Mouse (Mus musculus) left cerebral cortex, adult 8-10 months (tissue): Measurements from ENCODE around the gene Paqr3. TPM values are rescaled to one million over a fixed set of nuclear protein-coding genes. Genes with fewer than 3 reads are reported as not detected.

Experiments
- DNase-seq, 2 experiments: peaks; one replicate each; pipeline ENCODE4 v3.0.0; 2022; ENCODE audit warnings: low spot score in 2 of 2
- total RNA-seq, 4 experiments: library from RNA; stranded (reverse); gene quantifications; 2 replicates each; pipeline ENCODE4 v1.2.4; 2022

Gene Paqr3
- 10 to 100 TPM; 23.9 to 27.5 (median 25.2) TPM for total RNA-seq

GRCm38 (mm10) chr5:97111207-97111910 lies at the start of gene Paqr3:
Paqr3 (minus strand) TSS chr5:97111596.
- DNase-seq = peak; percentile 94 to 97

DNA sequence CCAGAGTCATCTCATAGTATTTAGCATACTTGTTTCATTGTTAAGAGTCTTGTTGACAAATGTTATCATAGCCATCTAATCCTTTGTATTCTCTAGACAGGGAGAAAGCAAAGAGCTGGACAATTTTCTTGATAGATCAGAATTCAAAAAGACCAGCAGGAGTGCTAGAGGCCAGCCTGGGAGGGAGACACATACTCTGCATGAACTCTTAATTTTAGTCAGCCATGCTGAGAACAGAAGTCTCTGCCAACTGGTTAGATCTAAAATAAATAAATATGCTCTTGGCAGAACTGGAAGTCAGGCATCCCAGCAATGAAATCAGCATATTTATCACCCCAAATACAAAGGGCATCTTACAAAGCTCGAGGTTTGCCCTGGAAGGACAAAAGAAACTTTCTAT lies 43.3 kb upstream of the Paqr3 start:
- DNase-seq = no peak

DNA sequence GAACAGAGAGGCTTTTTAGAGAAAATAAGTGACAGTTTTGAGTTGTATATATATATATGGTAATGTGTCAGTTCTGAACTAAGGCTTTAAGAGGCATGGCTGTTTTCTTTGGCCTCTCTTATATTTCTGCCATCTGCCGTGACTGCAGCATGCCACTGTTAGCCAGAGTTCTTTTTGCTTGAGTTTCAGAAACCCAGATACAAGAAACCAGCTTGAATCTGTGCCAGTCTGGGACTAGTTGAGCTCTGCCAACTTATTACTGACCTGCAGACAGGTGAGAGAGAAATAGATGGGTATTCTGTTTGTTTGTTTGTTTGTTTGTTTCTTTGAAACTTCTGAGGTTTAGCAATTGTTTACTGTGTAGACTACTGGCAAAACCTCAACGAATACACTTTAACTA lies 23.9 kb upstream of the Paqr3 start:
- no peak for DNase-seq

DNA sequence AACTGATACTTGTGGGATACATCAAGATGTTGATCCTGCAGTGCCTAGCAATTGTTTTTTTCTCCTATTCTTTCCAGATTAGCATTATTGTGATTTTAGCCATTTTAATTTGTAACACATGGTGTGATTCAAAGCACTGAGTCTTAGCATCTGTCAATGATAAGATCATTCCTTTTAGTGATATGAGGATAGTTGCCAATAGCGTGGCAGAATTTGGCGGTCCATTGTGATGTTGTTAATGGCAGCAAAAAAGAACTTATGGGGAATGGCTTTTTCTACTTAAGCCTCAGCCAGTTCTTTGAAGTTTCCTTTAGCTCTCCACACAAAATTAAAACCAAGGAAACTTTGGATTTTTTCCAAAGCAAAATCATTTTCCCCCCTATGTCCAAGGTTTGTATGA lies 18.2 kb upstream of the Paqr3 start:
- no peak for DNase-seq

- peak; percentile 34 to 51 for DNase-seq
These were observed 17.1 kb upstream of the Paqr3 start for GRCm38 (mm10) chr5:97128242-97129226.

DNA sequence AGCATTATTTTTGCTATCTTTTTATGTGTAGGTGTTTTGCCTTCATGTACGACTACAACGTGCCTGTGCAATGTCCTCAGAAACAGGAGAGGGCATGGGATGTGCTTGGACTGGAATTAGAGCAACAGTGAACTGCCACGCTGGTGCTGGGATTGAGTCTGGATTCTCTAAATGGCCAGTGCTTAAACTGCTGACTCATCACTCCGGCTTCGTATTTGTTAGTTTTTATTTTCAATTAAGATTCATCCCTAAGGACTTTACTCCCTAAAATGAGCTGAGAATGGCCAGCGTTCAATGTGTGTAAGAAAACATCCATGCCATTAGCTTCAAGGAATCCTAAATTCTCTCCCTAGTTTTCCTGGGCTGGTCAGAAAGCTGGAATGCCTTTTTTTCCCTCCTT lies 15.9 kb upstream of the Paqr3 start:
- DNase-seq = no peak

- DNase-seq = no peak
These were observed 14.6 kb upstream of the Paqr3 start for GRCm38 (mm10) chr5:97126005-97126404.

DNA sequence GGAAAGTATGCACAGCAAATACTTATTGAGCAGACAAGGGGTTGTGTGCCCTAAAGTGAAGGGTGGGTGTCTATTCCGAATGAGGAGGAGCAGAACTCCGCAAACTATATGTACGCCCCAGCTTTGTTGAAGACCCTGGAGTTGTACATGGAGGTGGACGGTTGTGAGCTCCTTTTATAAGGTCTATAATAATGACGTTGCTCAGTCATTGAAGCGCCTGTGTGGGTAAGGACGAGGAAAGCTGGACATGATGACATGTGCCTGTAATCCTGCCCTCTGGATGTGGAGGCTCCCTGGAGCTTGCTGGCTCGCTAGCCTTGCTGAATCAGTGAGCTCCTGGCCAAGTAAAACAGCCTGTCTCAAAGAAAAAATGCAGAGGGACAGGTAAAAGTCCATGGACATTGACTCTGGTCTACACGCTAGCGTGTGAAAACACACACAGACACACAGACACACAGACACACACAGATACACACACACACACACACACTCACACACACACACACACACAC lies 14.1 kb upstream of the Paqr3 start:
- no peak for DNase-seq

GRCm38 (mm10) chr5:97124977-97125376 lies 13.6 kb upstream of the Paqr3 start:
- DNase-seq = no peak

- DNase-seq = peak in 1 of 2 experiments; percentile 25
These were observed 699 bp downstream of the Paqr3 start for GRCm38 (mm10) chr5:97110697-97111096.

DNA sequence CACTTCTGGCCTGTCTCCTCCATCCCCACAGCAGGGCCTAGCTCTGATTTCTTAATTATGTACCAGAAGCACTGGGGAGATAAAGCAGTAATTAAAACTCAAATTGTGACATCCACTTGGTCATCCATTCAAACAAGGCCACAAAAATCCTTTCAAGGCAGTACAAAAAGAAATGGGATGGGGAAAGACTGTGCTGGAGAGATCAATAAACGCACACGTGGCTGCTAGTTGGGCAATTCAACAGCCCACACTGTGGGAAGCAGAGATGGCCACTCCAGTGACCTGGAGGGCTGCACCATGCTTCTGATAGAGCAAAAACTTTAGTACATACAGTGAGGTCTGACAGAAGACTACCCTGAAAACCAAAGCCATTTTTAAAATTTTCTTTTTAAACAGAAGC lies 1.3 kb downstream of the Paqr3 start:
- DNase-seq = no peak

DNA sequence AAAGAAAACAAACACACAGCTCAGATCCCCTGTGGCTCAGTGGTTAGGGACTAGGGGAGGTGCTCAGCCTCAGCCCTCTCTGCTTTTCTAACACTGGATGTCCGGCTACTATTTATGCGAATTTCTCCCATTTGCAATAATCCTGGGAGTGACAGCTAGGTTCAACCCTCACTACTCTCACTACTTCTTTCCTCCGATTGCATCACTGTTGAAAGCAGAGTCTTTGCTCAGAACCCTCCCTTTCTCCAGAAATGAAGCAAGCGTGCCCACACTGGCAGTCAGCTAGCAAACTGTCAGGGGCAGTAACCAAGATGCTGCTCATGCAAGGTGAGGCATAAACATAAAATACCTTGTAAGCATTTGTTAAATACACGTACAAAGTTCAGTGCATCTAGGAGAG lies 3.1 kb downstream of the Paqr3 start:
- no peak for DNase-seq

- no peak for DNase-seq
These were observed 11.4 kb downstream of the Paqr3 start for GRCm38 (mm10) chr5:97099954-97100353.

DNA sequence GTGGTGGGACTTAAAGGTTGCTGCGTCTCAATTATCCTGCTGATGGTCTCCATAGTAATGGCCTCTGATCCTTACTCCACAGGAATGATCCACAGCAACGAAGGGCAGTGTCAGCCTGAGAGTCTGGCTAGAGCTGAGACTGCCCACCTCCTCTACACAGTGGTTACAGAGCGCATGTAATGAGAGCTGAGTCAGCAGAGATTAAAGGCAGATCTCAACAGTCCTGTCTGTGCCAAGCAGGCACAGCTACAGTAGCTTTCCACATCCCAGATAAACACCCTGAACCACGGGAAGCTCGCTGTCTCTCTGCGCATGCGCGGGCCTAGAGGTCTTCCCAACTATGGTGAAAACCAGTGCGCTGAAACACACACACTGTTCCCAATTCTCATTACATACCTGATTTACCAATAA lies 13.8 kb downstream of the Paqr3 start:
- DNase-seq = no peak

- DNase-seq = no peak
These were observed 16.1 kb downstream of the Paqr3 start for GRCm38 (mm10) chr5:97095335-97095734.

DNA sequence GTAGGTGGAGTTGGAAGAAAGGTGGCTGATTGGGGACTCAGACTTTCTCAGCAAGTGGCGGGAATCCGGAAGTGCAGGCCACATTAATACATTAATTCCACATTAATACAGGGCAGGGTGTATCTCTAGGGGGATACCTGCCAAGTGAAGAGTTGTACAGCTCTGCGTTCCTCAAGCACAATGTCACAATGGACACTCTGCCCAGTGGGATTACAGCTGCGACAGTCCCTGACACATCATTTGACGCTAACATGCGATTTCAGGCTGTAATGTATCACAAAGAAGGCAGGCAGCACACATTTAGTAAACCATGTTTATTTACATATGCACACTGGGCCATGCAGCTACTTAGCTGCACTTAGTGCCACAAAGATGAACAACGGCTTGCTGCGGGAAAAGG lies 18.4 kb downstream of the Paqr3 start:
- DNase-seq = no peak

DNA sequence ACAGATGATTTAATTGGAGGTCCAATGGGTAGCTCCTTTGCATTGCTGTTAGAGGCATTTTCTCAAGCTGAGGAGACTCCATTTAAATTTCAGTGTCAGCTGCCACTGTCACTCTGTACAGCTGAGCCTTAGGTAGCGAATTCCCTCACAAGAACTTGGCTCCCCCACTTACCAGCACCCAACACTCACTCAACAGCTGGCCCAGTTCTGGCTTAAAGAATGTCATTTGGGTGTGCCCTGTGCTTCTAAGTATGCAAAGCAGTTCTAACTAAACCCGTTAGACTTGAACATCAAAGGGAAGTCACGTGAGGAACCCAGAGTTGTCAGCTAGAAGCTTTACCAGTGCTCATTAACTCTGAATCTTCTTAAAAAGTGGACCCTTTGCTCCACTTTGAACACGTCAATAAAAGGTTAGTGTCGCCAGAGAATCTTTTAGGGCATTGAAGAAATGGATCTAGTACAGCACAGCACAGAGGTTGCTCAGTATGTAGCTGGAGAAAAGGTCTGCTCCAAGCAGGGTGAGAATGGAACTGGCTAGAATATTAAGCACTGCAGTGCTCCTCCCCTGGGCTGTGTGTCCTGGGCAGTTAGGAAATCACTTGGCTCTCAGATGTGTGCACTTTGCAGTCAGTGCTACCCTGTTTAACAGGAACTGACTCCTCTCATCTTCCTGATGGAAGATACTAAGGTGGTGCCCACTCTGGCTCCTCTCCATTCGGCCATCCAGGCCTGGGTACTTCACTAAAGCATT lies 21.2 kb downstream of the Paqr3 start:
- no peak for DNase-seq

- no peak for DNase-seq
These were observed 22.0 kb downstream of the Paqr3 start for GRCm38 (mm10) chr5:97089426-97089825.

DNA sequence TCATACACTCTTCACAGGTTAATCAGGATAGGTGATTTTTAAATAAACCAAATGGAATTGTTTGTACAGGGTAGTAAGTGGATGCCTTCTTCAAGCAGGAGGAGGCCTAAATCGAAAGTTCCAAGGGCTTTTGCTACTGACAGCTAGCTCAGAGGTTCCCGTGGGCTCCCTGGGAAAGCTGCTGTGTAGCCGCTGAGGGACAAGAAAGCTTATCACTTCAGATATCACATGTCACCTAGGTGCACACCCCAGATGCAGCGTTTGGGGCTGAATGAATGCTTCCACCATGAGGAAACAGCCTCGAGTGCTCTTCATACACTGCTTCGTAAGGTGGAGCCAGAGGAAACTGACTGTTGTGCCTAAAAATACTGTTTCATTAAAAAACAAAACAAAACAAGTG lies 23.2 kb downstream of the Paqr3 start:
- no peak for DNase-seq

DNA sequence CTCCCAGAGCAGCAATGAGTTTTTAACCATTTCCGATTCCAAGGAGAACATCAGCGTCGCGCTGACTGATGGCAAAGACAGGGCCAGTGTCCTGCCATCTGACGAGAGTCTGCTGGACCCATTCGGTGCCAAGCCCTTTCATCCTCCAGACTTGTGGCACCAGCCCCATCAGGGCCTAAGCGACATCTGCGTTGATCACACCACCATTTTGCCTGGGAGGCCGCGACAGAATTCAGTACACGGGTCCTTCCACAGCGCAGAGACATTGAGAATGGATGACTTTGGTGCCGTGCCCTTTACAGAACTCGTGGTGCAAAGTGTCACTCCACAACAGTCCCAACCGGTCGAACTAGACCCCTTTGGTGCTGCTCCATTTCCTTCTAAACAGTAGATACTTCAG lies 23.6 kb downstream of the Paqr3 start:
- DNase-seq = no peak

DNA sequence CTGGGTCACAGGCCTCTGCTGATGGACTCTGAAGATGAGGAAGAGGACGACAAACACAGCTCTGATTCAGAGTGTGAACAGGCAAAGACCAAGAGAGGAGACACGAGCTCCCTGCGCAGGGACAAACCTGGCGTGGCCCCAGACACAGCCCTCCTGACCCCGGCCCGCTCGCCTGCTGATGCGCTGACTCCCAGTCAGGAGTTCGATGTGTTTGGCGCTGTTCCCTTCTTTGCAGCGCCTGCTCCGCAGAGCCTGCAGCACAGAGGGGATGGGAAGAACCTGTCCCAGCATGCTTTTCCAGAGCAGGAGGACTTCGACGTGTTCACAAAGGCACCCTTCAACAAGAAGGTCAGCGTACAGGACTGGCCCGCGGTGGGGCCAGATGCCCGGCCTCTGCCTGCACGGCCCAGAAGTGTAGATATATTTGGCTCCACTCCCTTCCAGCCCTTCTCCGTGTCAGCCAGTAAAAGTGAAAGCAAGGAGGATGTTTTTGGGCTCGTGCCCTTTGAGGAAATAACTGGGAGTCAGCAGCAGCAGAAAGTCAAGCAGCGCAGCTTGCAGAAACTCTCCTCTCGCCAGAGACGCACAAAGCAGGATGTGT lies 24.3 kb downstream of the Paqr3 start:
- DNase-seq = no peak
